Mouse (Mus musculus): ENCODE measurements at regions not wholly inside any gene's neighbourhood (a gene's known extent, or its start where the extent isn't known, plus 50 kb on each side); places are given as distances from the start of the nearest gene placed in this dataset.
A peak's percentile ranks its signal among the peaks of the same experiment; 100 is the strongest.

- H3K4me2 ChIP-seq, result no peak overlapping the region
- H3K9me3 ChIP-seq (replicated peaks), result no peaks in the 10 kb centered on the region
- H3K4me1 ChIP-seq, result no peaks in the 10 kb centered on the region
- H3K9ac ChIP-seq, result no peak overlapping the region
- no peaks in the 10 kb centered on the region for H3K27me3 ChIP-seq
- no peaks in the 10 kb centered on the region for H3K36me3 ChIP-seq (ENCODE audit: poor library complexity, severe bottlenecking)
- ATAC-seq, result peak; percentile 58; the same call in 1 of the 2 replicates
- WGBS, result 39% methylated on average over 2 of the region's 2 CpGs
- no peak overlapping the region for H3K4me3 ChIP-seq
- no peak overlapping the region for H3K27ac ChIP-seq
Observed at GRCm38 (mm10) chr5:39824680-39825079, 69.4 kb upstream of the Hs3st1 start.

- Histone ChIP-seq H3K27me3 (no peaks in the 10 kb centered on the region), H3K27ac (no peak overlapping the region), H3K4me1 (peaks cover 12% of the 10 kb centered on the region), H3K9ac (no peak overlapping the region), H3K4me2 (no peak overlapping the region), H3K4me3 (no peak overlapping the region), H3K9me3 (replicated peaks) (no peaks in the 10 kb centered on the region), H3K36me3 (ENCODE audit: poor library complexity, severe bottlenecking) (no peaks in the 10 kb centered on the region)
- no peak for ATAC-seq
- WGBS, result 75% methylated on average over 4 of the region's 4 CpGs
Observed at GRCm38 (mm10) chr5:39806643-39807042, 51.4 kb upstream of the Hs3st1 start.

Measured in forebrain, embryonic 13.5 days (tissue).